Mouse (Mus musculus): ENCODE data around the gene Itga3. TPM values are rescaled to one million over a fixed set of nuclear protein-coding genes. Genes with fewer than 3 reads are reported as not detected.

Itga3 gene
- 2.5 and 5.0 TPM in 2 replicates for polyA plus RNA-seq (2012; ENCODE audit: insufficient read depth, insufficient read length, missing spikeins)

DNA sequence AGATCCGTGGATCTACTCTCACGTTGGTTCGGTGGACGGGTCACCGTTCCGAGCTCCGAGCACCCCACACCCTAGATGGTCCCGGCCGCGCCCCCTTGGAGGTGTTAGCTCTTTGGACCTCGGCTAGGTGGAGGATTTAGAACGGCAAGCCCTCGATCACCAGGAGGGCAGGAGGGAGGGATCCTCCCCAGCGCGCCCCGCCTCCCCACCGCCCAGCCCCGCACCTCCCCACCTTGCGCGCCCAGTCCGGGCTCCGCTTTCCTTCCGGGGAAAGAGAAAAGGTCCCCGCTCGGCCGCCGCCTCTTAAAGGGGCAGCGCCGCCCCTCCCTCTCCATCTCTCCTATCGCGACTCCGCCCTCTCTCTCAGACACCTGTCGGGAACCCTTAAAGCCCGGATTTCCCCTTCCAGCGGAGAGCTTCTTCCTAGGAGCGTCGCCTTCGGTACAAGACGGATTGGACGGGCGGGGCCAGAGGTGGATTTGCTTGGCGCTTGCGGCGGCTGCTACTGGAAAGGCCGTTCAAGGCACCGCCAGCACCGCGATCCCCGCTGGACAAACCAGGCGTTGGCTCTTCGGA lies at the start of gene Itga3:
Gene Itga3, minus strand, starts transcription at position 266 of the 576 bp plus-strand sequence.
- Histone ChIP-seq H3K4me1 (ENCODE audit: control insufficient read depth, insufficient read depth, insufficient read length, low read length) (peaks cover 10% of the 10 kb centered on the region; the same call in 1 of the 2 replicates), H3K4me3 (ENCODE audit: insufficient read depth, low read depth, low read length) (peak within 1 kb of the TSS; percentile 86), H3K27ac (replicated peaks; ENCODE audit: low read depth, low read length) (peak within 1 kb of the TSS; percentile 71)

DNA sequence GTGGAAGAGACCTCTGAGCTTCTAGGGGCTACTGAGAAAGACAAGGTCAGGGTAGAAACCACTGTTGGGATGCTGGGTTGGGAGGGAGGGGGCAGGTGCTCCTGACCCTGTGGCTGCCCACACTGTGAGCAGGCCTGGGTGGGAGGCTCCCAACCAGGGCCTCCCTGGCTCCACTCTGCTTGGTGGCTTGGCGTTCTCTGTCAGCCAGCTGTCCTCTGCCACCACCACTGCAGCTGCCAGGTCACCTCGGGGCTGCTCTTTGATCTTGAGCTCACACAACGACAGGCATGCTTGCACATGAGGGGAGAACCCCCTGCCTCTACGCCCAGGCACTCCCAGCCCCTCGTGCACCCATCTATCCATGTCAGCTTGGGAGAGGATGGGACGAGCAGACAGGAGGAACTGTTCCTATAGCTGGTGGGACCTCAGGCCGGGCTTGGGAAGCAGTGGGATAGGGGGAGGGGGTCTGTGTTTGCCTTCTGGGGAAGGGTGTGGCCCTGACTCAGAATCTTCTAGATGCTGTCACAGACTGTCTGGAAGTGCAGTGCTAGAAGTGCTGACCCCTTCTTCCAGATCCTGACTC lies 48.9 kb upstream of the Itga3 start:
- H3K4me3 ChIP-seq (ENCODE audit: insufficient read depth, low read depth, low read length) = no peak overlapping the region
- H3K27ac ChIP-seq (replicated peaks; ENCODE audit: low read depth, low read length) = no peak overlapping the region
- no peaks in the 10 kb centered on the region for H3K4me1 ChIP-seq (ENCODE audit: control insufficient read depth, insufficient read depth, insufficient read length, low read length)

DNA sequence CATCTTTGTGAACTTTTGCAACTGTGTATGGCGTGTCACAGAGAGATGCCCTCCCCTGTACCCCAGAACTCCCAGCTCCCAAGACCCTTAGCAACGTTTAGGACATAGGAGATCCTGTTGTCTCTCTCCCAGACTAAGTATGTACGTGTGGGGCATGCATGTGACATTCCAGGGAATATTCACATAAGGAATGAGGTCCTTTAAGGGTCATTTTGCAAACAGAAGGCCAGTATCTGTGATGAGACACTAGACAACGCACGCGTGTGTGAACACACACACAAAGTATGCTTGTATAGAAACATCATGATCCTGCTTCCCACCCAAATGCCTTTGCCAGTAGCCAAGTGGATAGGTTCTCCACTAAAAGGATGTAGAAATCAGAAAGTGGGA lies 45.5 kb upstream of the Itga3 start:
- H3K4me3 ChIP-seq (ENCODE audit: insufficient read depth, low read depth, low read length) = no peak overlapping the region

DNA sequence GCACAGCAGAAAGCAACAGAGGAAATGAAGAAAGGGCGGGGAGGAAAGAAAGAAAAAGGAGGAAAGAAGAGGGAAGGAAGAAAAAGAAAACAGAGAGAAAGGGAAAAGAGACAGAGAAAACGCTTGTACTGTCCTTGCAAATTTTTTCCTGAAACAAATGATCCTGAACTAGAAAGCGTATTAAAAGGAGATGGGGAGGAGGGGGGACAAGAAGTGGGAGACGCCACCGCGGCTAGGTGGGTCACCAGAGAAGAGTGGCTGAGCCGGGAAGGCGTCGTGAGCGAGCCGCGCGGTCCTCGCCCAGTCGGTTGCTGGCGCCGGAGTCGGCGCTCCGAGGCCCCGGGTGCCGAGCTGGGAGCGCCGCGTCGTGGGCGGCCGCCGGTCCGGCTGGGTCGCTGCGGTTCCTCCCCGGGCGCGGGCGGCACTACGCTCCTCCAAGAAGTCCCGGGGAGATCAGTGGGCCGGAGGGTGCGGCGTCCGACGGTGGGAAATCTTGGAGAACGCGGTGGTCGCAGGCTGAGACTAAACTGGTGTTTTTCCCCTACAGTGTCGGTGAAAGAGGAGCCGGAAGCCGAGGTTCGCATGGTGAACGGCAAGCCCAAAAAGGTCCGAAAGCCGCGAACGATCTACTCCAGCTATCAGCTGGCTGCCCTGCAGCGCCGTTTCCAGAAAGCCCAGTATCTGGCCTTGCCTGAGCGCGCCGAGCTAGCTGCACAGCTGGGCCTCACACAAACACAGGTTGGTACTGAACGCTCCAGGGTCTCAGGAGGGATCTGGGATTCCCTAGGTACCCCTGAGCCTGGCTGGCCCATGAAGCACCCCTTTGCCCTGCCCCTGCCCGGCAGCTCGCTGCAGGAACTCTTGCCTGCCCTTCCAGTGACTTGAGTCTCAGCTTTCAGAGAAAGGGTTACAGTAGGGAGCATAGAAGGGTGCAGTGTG lies 44.8 kb upstream of the Itga3 start:
- Histone ChIP-seq H3K27ac (replicated peaks; ENCODE audit: low read depth, low read length) (no peak overlapping the region), H3K4me1 (ENCODE audit: control insufficient read depth, insufficient read depth, insufficient read length, low read length) (no peaks in the 10 kb centered on the region; the same call in 1 of the 2 replicates), H3K4me3 (ENCODE audit: insufficient read depth, low read depth, low read length) (peak overlapping the region; percentile 34; the same call in 1 of the 2 replicates)

More for the DNA sequence above, 45.5 kb upstream of the Itga3 start:
- Histone ChIP-seq H3K27ac (replicated peaks; ENCODE audit: low read depth, low read length) (no peak overlapping the region), H3K4me1 (ENCODE audit: control insufficient read depth, insufficient read depth, insufficient read length, low read length) (no peaks in the 10 kb centered on the region; the same call in 1 of the 2 replicates)

DNA sequence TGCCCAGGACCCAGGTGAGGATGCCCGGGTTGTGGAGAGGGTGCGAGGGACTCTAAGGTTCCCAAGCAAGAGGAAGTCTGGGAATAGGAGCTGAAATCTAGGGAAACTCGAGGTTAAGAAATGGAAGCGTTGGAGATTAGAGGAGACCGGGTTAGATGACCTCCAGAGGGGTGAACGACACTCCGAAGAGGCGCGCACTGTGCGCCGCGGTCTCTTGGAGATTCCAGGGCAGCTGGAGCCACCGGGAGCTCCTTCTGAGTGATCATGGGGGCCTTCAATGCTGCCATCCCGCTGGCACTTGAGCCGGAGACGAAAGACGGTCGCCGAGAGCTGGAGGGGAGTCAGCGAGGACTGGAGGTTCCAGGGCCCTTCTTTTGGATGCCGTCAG lies 44.0 kb upstream of the Itga3 start:
- Histone ChIP-seq H3K4me3 (ENCODE audit: insufficient read depth, low read depth, low read length) (no peak overlapping the region), H3K27ac (replicated peaks; ENCODE audit: low read depth, low read length) (no peak overlapping the region), H3K4me1 (ENCODE audit: control insufficient read depth, insufficient read depth, insufficient read length, low read length) (no peaks in the 10 kb centered on the region; the same call in 1 of the 2 replicates)

DNA sequence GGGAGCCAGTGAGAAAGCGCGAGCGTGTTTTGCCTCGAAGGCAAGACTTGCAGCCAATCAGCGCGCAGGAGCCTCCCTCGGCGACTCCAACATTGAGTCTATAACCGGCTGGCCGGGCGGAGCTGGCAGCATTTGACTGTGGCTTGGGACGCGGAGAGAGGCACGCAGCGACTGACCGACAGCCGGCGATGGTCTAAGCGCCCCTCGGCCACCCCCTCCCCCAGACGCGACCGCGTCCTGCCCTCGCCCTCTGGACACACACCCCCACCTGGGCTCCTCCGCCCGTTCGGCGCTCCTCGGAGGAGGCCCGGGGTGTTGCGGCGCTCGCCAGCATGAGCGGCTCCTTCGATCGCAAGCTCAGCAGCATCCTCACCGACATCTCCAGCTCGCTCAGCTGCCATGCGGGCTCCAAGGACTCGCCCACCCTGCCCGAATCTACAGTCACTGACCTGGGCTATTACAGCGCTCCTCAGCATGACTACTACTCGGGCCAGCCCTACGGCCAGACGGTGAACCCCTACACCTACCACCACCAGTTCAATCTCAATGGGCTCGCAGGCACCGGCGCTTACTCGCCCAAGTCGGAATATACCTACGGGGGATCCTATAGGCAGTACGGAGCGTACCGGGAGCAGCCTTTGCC lies 43.5 kb upstream of the Itga3 start, which contains the start of gene Dlx3:
Gene Dlx3, plus strand, starts transcription at position 130 of the 643 bp plus-strand sequence.
- no peak within 1 kb of the TSS for H3K27ac ChIP-seq (replicated peaks; ENCODE audit: low read depth, low read length)
- H3K4me1 ChIP-seq (ENCODE audit: control insufficient read depth, insufficient read depth, insufficient read length, low read length) = no peaks in the 10 kb centered on the region; the same call in 1 of the 2 replicates
- H3K4me3 ChIP-seq (ENCODE audit: insufficient read depth, low read depth, low read length) = 0 out of 2 replicates have a peak within 1 kb of the TSS, but pooled peaks have one; percentile 3

DNA sequence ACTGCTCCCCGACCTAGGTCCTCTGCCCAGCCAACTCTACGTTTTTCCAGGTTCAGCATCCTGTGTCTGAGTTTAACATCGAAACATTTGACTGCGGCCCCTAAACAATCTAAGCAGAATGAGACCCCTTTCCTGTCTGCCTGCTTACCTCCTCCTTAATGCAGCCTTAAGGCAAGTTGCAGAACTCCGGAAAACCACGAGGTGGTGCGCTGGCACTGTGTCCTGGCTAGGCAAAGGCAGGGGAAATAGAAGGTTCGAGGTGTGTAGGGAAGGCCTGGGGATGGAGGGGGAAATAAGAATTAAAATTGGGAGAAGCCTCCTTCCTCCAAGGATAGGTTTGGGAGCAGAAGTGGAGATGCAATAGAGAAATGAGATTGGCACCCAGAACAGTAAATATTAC lies 41.9 kb upstream of the Itga3 start:
- no peak overlapping the region for H3K27ac ChIP-seq (replicated peaks; ENCODE audit: low read depth, low read length)
- H3K4me1 ChIP-seq (ENCODE audit: control insufficient read depth, insufficient read depth, insufficient read length, low read length) = no peaks in the 10 kb centered on the region; the same call in 1 of the 2 replicates
- no peak overlapping the region for H3K4me3 ChIP-seq (ENCODE audit: insufficient read depth, low read depth, low read length)

DNA sequence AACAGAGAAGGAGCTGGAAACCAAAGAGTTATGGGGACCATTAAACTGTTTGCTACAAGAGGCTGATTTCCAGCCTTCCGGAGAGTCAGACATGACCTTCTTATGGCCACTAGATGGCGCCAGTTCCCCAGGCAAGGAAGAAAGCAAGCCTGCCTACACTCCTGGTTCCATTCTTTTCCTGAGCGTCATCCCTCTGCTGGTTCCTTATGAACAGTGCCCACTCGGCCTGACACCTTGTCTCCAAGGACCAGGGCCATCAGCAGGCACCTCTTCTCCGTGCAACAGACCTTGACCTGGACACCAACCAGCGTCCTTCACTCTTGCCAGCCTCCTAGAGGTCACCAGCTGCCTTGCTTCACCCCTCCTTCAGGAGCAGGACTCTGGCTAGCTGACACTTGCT lies 40.4 kb upstream of the Itga3 start:
- H3K4me1 ChIP-seq (ENCODE audit: control insufficient read depth, insufficient read depth, insufficient read length, low read length) = no peaks in the 10 kb centered on the region; the same call in 1 of the 2 replicates
- no peak overlapping the region for H3K4me3 ChIP-seq (ENCODE audit: insufficient read depth, low read depth, low read length)
- H3K27ac ChIP-seq (replicated peaks; ENCODE audit: low read depth, low read length) = no peak overlapping the region

DNA sequence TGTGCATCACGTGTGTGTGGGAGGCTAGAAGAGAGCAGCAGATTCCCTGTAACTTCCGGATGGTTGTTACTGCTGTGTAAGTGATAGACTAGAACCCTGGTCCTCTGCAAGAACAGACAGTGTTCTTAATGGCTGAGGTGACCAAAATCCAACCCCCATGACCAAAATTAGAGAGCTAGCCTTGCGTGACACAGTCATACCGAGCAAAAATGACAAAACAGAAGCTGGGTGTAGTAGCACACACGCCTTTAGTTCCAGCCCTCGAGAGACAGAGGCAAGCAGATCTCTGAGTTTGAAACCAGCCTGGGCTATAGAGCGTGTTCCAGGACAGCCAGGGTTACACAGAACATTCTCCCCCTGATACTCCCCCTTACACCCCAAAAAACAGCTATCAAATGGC lies 33.5 kb upstream of the Itga3 start:
- Histone ChIP-seq H3K4me1 (ENCODE audit: control insufficient read depth, insufficient read depth, insufficient read length, low read length) (no peaks in the 10 kb centered on the region), H3K4me3 (ENCODE audit: insufficient read depth, low read depth, low read length) (no peak overlapping the region), H3K27ac (replicated peaks; ENCODE audit: low read depth, low read length) (no peak overlapping the region)

DNA sequence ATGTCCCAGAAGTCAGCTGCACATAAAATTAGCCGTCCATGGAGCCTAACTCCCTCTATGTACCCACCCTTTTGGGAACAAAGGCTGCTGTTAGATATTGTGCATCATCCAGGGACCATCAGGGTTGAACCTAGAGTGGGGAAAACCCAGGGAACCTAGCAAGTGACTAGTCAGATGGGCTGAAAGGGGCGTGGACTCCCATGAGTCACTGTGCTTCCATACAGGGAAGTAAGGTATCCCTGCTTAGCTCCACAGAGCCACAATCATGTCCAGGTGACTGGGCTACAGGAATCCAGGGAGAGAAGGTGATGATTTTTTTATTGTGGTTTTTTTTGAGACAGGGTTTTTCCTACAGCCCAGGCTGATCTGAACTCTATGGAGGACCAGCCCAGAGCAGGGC lies 32.4 kb upstream of the Itga3 start:
- Histone ChIP-seq H3K4me1 (ENCODE audit: control insufficient read depth, insufficient read depth, insufficient read length, low read length) (peaks cover 2% of the 10 kb centered on the region), H3K27ac (replicated peaks; ENCODE audit: low read depth, low read length) (no peak overlapping the region)

DNA sequence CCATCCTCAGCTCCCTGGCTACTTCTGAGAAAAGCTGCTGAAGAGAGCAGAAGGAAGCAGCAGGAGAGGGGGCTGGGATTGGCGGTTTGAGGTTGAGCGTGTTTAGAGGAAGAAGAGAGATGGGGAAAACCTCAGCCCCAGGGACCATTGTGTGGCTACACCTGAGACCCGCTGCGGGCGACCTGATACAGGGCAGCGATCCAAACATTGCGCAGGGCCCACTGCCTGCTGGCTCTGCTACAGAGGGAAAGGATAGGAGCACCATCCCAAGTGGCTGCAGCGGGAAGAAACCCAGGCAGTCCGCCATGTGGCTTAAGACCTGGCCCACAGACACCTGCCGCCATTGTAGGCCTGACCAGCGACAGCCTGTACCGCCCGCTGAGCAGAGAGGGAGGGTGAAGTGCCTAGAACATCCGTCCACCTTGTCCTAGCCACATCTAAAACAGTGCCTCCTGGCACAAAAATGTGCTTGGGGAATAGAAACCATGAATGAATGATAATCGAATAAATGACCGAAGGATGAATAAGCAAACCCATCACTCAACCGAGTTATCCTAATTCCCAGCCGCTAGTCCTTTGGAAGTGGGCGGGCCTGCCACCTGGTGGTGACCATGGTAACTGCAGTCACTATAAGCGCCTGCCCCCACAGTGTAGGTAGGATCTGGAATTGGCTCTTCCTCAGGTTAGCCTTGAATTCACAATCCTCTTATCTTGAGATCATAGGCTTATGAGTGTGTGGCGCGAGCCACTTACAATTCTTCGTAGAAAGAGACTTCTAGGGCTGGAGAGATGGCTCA lies 30.0 kb upstream of the Itga3 start:
- H3K4me3 ChIP-seq (ENCODE audit: insufficient read depth, low read depth, low read length) = no peak overlapping the region
- peaks cover 7% of the 10 kb centered on the region for H3K4me1 ChIP-seq (ENCODE audit: control insufficient read depth, insufficient read depth, insufficient read length, low read length)
- H3K27ac ChIP-seq (replicated peaks; ENCODE audit: low read depth, low read length) = no peak overlapping the region

More for the DNA sequence above, 32.4 kb upstream of the Itga3 start:
- no peak overlapping the region for H3K4me3 ChIP-seq (ENCODE audit: insufficient read depth, low read depth, low read length)

DNA sequence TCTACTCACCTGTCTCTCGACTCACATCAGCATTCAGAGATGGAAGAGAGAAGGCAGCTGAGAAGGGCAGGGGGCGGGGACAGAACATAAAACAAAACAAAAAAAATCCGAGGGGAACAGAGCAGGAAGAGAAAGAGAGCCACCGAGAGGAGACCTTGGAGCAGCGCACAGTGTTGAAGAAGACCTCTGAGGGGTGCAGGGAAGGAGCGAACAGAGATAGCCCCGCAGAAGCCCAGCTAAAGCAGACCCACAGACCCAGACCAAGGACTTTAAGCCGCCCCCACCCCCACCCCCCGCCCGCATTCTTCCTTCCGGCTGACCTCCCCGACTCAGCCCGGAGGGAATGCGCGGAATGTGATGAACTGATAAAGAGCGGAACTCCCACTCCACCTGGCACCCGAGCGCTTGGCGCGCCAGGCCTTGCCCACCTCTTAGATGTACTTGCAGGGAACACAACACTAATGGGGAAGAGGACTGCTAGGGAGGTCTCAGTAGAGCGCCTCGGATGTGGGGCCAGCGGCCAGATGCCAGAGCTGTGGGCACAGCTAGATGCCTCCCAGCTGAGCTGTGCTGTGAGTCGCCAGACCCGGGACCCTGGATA lies 28.8 kb upstream of the Itga3 start:
- H3K4me3 ChIP-seq (ENCODE audit: insufficient read depth, low read depth, low read length) = peak overlapping the region; percentile 2; the same call in 1 of the 2 replicates
- H3K4me1 ChIP-seq (ENCODE audit: control insufficient read depth, insufficient read depth, insufficient read length, low read length) = peaks cover 7% of the 10 kb centered on the region
- no peak overlapping the region for H3K27ac ChIP-seq (replicated peaks; ENCODE audit: low read depth, low read length)

DNA sequence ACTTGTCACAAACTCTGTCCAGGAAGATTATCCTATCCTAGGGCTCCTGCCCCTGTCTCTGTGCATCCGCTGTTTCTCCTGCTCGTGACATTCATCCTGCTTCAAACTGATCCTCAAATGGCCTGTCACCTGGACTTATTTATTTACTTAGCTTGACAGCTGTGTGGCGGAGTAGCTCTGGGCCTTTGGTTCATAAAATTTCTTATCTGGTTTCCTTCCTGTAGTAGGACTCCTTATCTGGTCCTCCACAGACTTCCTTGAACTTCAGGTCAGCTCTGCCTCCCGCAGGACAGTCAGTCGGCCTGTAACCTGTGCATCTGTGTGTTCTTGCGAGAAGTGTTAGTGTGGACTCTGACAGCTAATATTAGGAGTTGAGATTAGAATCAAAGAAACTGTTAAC lies 27.7 kb upstream of the Itga3 start:
- Histone ChIP-seq H3K27ac (replicated peaks; ENCODE audit: low read depth, low read length) (peak overlapping the region; percentile 39), H3K4me3 (ENCODE audit: insufficient read depth, low read depth, low read length) (no peak overlapping the region), H3K4me1 (ENCODE audit: control insufficient read depth, insufficient read depth, insufficient read length, low read length) (peaks cover 7% of the 10 kb centered on the region)

All from brown adipose tissue, adult 24 weeks (tissue).